Mouse (Mus musculus) testis, adult 2 months (tissue): ENCODE data around the gene Rev1. TPM values are rescaled to one million over a fixed set of nuclear protein-coding genes. Genes with fewer than 3 reads are reported as not detected.
"Not testable (repeated sequence)": the region's sequence is repeated elsewhere in the genome, so short reads cannot be mapped to it uniquely, and the experiment has no call there.

Experiments used
- H3K27ac ChIP-seq: fragments of 200-500 bp; 2 replicates; pipeline ENCODE4 v1.5.1; 2012; ENCODE audit warnings: low read depth, low read length; ENCODE audit not compliant: control insufficient read depth, insufficient read depth
- H3K27me3 ChIP-seq: fragments of 200-500 bp; 2 replicates; pipeline ENCODE4 v1.6.1; 2012; ENCODE audit warnings: mild to moderate bottlenecking, low read length, moderate library complexity; ENCODE audit not compliant: control insufficient read depth, insufficient read depth
- H3K36me3 ChIP-seq: fragments of 200-500 bp; 2 replicates; pipeline ENCODE4 v1.6.1; 2012; ENCODE audit warnings: mild to moderate bottlenecking, low read length; ENCODE audit not compliant: control insufficient read depth, insufficient read depth
- H3K4me1 ChIP-seq: fragments of 200-500 bp; 2 replicates; pipeline ENCODE4 v1.6.1; 2012; ENCODE audit warnings: low read length; ENCODE audit not compliant: control insufficient read depth, insufficient read depth
- H3K4me3 ChIP-seq: fragments of 200-500 bp; 2 replicates; pipeline ENCODE4 v1.5.1; 2012; ENCODE audit warnings: low read depth, mild to moderate bottlenecking, low read length, moderate library complexity, mixed read lengths; ENCODE audit not compliant: control insufficient read depth
- CTCF ChIP-seq: fragments of 200-500 bp; IDR thresholded peaks from 2 replicates; pipeline ENCODE4 v1.5.1; 2012; ENCODE audit warnings: low read depth, mild to moderate bottlenecking, inconsistent platforms, low read length, moderate library complexity; ENCODE audit not compliant: control insufficient read depth, insufficient read depth, insufficient replicate concordance
- POLR2A ChIP-seq: fragments of 200-500 bp; IDR thresholded peaks from 2 replicates; pipeline ENCODE4 v1.6.1; 2012; ENCODE audit warnings: low read depth, mild to moderate bottlenecking, inconsistent platforms, low read length, moderate library complexity; ENCODE audit not compliant: control insufficient read depth
- polyA plus RNA-seq: library from polyadenylated mRNA; depleted of rRNA; stranded (reverse); fragments of >200 nt; gene quantifications from 2 replicates; pipeline ENCODE4 v1.2.3, GENCODE M21; 2012

The Rev1 gene
- polyA plus RNA-seq, 1 experiment: 21.3 TPM

GRCm38 (mm10) chr1:38067276-38067675, 62.3 kb downstream of the Rev1 start:
- Histone ChIP-seq H3K4me1 (no peaks in the 10 kb centered on the region), H3K27me3 (no peaks in the 10 kb centered on the region), H3K4me3 (no peak overlapping the region), H3K36me3 (peaks cover 3% of the 10 kb centered on the region; the same call in 1 of the 2 replicates), H3K27ac (no peak overlapping the region)
- TF ChIP-seq CTCF: no peak

GRCm38 (mm10) chr1:38062156-38062555, 67.4 kb downstream of the Rev1 start:
- not testable (repeated sequence) for H3K36me3 ChIP-seq, H3K27me3 ChIP-seq, H3K4me1 ChIP-seq, H3K27ac ChIP-seq, H3K4me3 ChIP-seq

- peaks cover 1% of the 10 kb centered on the region; the same call in 1 of the 2 replicates for H3K36me3 ChIP-seq
These were observed 71.2 kb downstream of the Rev1 start for GRCm38 (mm10) chr1:38058417-38058816.

GRCm38 (mm10) chr1:38055176-38055575, 74.4 kb downstream of the Rev1 start:
- Histone ChIP-seq H3K27me3 (no peaks in the 10 kb centered on the region), H3K4me1 (no peaks in the 10 kb centered on the region), H3K4me3 (no peak overlapping the region), H3K36me3 (peaks cover 1% of the 10 kb centered on the region; the same call in 1 of the 2 replicates), H3K27ac (no peak overlapping the region; the same call in 1 of the 2 replicates)
- no peak for TF ChIP-seq CTCF
- no peak for TF ChIP-seq POLR2A

More at GRCm38 (mm10) chr1:38058417-38058816, 71.2 kb downstream of the Rev1 start:
- no peaks in the 10 kb centered on the region for H3K4me1 ChIP-seq
- no peak overlapping the region for H3K4me3 ChIP-seq
- H3K27ac ChIP-seq: no peak overlapping the region
- TF ChIP-seq POLR2A (no peak), CTCF (no peak)
- no peaks in the 10 kb centered on the region for H3K27me3 ChIP-seq

- Histone ChIP-seq H3K36me3 (peaks cover 3% of the 10 kb centered on the region; the same call in 1 of the 2 replicates), H3K27ac (no peak overlapping the region), H3K27me3 (no peaks in the 10 kb centered on the region), H3K4me3 (no peak overlapping the region), H3K4me1 (no peaks in the 10 kb centered on the region)
- TF ChIP-seq POLR2A (no peak), CTCF (no peak)
These were observed 80.0 kb downstream of the Rev1 start for GRCm38 (mm10) chr1:38049562-38049961.

- Histone ChIP-seq H3K36me3 (peaks cover 3% of the 10 kb centered on the region; the same call in 1 of the 2 replicates), H3K27ac (no peak overlapping the region), H3K4me1 (no peaks in the 10 kb centered on the region), H3K4me3 (no peak overlapping the region), H3K27me3 (no peaks in the 10 kb centered on the region)
- TF ChIP-seq CTCF (no peak), POLR2A (no peak)
These were observed 81.5 kb downstream of the Rev1 start for GRCm38 (mm10) chr1:38048121-38048520.

GRCm38 (mm10) chr1:38038898-38039297, 90.7 kb downstream of the Rev1 start:
- no peaks in the 10 kb centered on the region for H3K4me1 ChIP-seq
- no peak overlapping the region for H3K27ac ChIP-seq
- no peak overlapping the region for H3K4me3 ChIP-seq
- no peaks in the 10 kb centered on the region for H3K27me3 ChIP-seq
- H3K36me3 ChIP-seq: peaks cover 3% of the 10 kb centered on the region
- TF ChIP-seq CTCF (no peak), POLR2A (no peak)

- Histone ChIP-seq H3K27me3 (no peaks in the 10 kb centered on the region), H3K4me1 (no peaks in the 10 kb centered on the region), H3K4me3 (no peak overlapping the region), H3K36me3 (peaks cover 3% of the 10 kb centered on the region), H3K27ac (no peak overlapping the region)
- no peak for TF ChIP-seq CTCF
- no peak for TF ChIP-seq POLR2A
These were observed 92.2 kb downstream of the Rev1 start for GRCm38 (mm10) chr1:38037375-38037774.
